Comparison of ENCODE assay signal across 10 mouse cellular contexts in genomic region chr6:86586070-86586469, GRCm38 (mm10). TPM values are rescaled to one million over a fixed set of nuclear protein-coding genes. Genes with fewer than 3 reads are reported as not detected.
DNase-seq lines count a peak whose midpoint lies in the region; ATAC-seq and TF ChIP-seq lines count a peak whose summit lies in the region.
"Had no signal": no experiment of that assay in that cellular context is flagged by ENCODE, and none has a peak within 500 bp of the region (broad histone marks: within the 10 kb centered on the region; RNA-seq: fewer than 3 reads in every experiment).

No protein-coding gene starts in this region.

- no peak for ATAC-seq in lung, embryonic 15.5 days (ENCODE audit: borderline replicate concordance, extremely low read depth, low FRiP score, low TSS enrichment)
- ATAC-seq in limb, embryonic 14.5 days (ENCODE audit: low FRiP score, low read depth) = no peak
- no peak for ATAC-seq in stomach, embryonic 15.5 days (ENCODE audit: insufficient read depth, low FRiP score, low read depth)

- no peak for DNase-seq in heart, adult 2 months
- DNase-seq in heart, postnatal 25 days (ENCODE audit: low spot score) = no peak
- no peak for DNase-seq in lung, postnatal 4 days
- no peak for DNase-seq in limb, embryonic 14.5 days (ENCODE audit: low spot score)
- DNase-seq in frontal cortex, adult 2 months (ENCODE audit: extremely low spot score in 1 of 2, low spot score in 1 of 2) = no peak
- DNase-seq: kidney, adult 18-20 months had no signal

- TF ChIP-seq POLR2A in heart, adult 2 months (IDR thresholded peaks at IDR 0.05; ENCODE audit: insufficient read depth, low read depth, low read length) = no peak
- TF ChIP-seq POLR2A in limb, embryonic 14.5 days (IDR thresholded peaks at IDR 0.05; ENCODE audit: borderline replicate concordance, extremely low read depth, insufficient read depth, insufficient read length) = no peak

- TF ChIP-seq CTCF in heart, adult 2 months (IDR thresholded peaks at IDR 0.05) = no peak

- intact Hi-C loops in heart, adult 2 months (cut with DNase I) = loop anchor here (5.0 kb wide), 2 partner anchors 81 to 109 kb away; partner anchors contain the start of gene Mxd1
- intact Hi-C loops in heart, postnatal 25 days (cut with DNase I) = loop anchor here (5.0 kb wide), 1 partner anchor 51 kb away; no protein-coding TSS in a partner anchor

- no peaks in the 10 kb centered on the region for H3K36me3 ChIP-seq in heart, adult 2 months (ENCODE audit: control insufficient read depth, insufficient read depth, low read length)
- H3K36me3 ChIP-seq in lung, embryonic 15.5 days = no peaks in the 10 kb centered on the region
- H3K36me3 ChIP-seq in limb, embryonic 14.5 days (ENCODE audit: control insufficient read depth, insufficient read depth, low read length) = no peaks in the 10 kb centered on the region
- no peaks in the 10 kb centered on the region for H3K36me3 ChIP-seq in stomach, embryonic 15.5 days
- H3K36me3 ChIP-seq: liver, embryonic 15.5 days had no signal

- H3K9me3 ChIP-seq in lung, embryonic 15.5 days = no peaks in the 10 kb centered on the region
- no peaks in the 10 kb centered on the region for H3K9me3 ChIP-seq in limb, embryonic 14.5 days (ENCODE audit: control insufficient read depth, low read length)
- H3K9me3 ChIP-seq in stomach, embryonic 15.5 days = no peaks in the 10 kb centered on the region
- H3K9me3 ChIP-seq: liver, embryonic 15.5 days had no signal

- H3K9ac ChIP-seq in heart, adult 2 months (ENCODE audit: low read depth, low read length) = no peak overlapping the region
- no peak overlapping the region for H3K9ac ChIP-seq in lung, embryonic 15.5 days
- H3K9ac ChIP-seq in limb, embryonic 14.5 days (ENCODE audit: low read depth, low read length, severe bottlenecking) = no peak overlapping the region
- H3K9ac ChIP-seq in stomach, embryonic 15.5 days = no peak overlapping the region
- H3K9ac ChIP-seq: liver, embryonic 15.5 days had no signal

- H3K27ac ChIP-seq in heart, adult 2 months = peak overlapping the region; percentile 92; the same call in 1 of the 2 replicates
- H3K27ac ChIP-seq in lung, embryonic 15.5 days = peak overlapping the region; percentile 94; the same call in 1 of the 2 replicates
- peak overlapping the region; percentile 80 for H3K27ac ChIP-seq in limb, embryonic 14.5 days (replicated peaks; ENCODE audit: low read depth, low read length)
- H3K27ac ChIP-seq in stomach, embryonic 15.5 days = peak overlapping the region; percentile 91; the same call in 1 of the 2 replicates

- H3K4me2 ChIP-seq in lung, embryonic 15.5 days = no peak overlapping the region
- H3K4me2 ChIP-seq in limb, embryonic 14.5 days (replicated peaks; ENCODE audit: low read depth, low read length, severe bottlenecking) = no peak overlapping the region
- H3K4me2 ChIP-seq in stomach, embryonic 15.5 days = no peak overlapping the region

- no peaks in the 10 kb centered on the region for H3K27me3 ChIP-seq in heart, adult 2 months (ENCODE audit: control insufficient read depth, insufficient read depth, low read length)
- H3K27me3 ChIP-seq in lung, embryonic 15.5 days = no peaks in the 10 kb centered on the region
- no peaks in the 10 kb centered on the region for H3K27me3 ChIP-seq in limb, embryonic 14.5 days (ENCODE audit: control insufficient read depth, insufficient read depth, low read length)
- H3K27me3 ChIP-seq in stomach, embryonic 15.5 days (replicated peaks) = no peaks in the 10 kb centered on the region

- peaks cover 13% of the 10 kb centered on the region for H3K4me1 ChIP-seq in heart, adult 2 months (ENCODE audit: control insufficient read depth, insufficient read depth, low read length)
- H3K4me1 ChIP-seq in lung, embryonic 15.5 days = peaks cover 24% of the 10 kb centered on the region
- H3K4me1 ChIP-seq in limb, embryonic 14.5 days (ENCODE audit: control insufficient read depth, insufficient read depth, low read length) = peaks cover 21% of the 10 kb centered on the region
- peaks cover 19% of the 10 kb centered on the region for H3K4me1 ChIP-seq in stomach, embryonic 15.5 days

- no peak overlapping the region for H3K4me3 ChIP-seq in heart, adult 2 months
- H3K4me3 ChIP-seq in lung, embryonic 15.5 days = no peak overlapping the region
- H3K4me3 ChIP-seq in limb, embryonic 14.5 days (replicated peaks; ENCODE audit: low read length) = no peak overlapping the region
- no peak overlapping the region for H3K4me3 ChIP-seq in stomach, embryonic 15.5 days (replicated peaks)

- no peak for TF ChIP-seq EP300 in heart, adult 2 months (IDR thresholded peaks at IDR 0.05; ENCODE audit: insufficient read depth, low read depth, low read length)

- no peaks in the 10 kb centered on the region for H3K79me2 ChIP-seq in heart, adult 2 months (replicated peaks; ENCODE audit: control insufficient read depth, insufficient read depth, low read length)

- WGBS in heart, adult 2 months = 56% methylated on average over 5 of the region's 5 CpGs
- 54% methylated on average over 5 of the region's 5 CpGs for WGBS in lung, embryonic 15.5 days
- WGBS in limb, embryonic 14.5 days = 64% methylated on average over 5 of the region's 5 CpGs
- 59% methylated on average over 5 of the region's 5 CpGs for WGBS in stomach, embryonic 15.5 days

RNA-seq across cellular contexts. Expression of gene Asprv1, which starts 41.9 kb away (rescaled TPM):
- under 1 TPM in 1 of 2 experiments, not detected in 1; 0.31 TPM for total RNA-seq in heart, adult 2 months (2021)
- 0.09 and 0.21 TPM in 2 replicates for polyA plus RNA-seq in heart, adult 2 months (2012; rRNA removed)
- total RNA-seq in heart, postnatal 25 days (2021) = under 1 TPM in 1 of 2 experiments, not detected in 1; 0.16 TPM
- polyA plus RNA-seq in lung, embryonic 15.5 days (2015; fragmentation: Nextera tagmentation; extraction: Ambion mirVana) = 1.0 TPM in 2 replicates
- polyA plus RNA-seq in limb, embryonic 14.5 days (2012; rRNA removed) = 19.9 and 34.8 TPM in 2 replicates
- 66.2 and 100.0 TPM in 2 replicates for polyA plus RNA-seq in limb, embryonic 14.5 days (2014; fragmentation: Nextera tagmentation; extraction: Ambion mirVana)
- 30.9 and 104 TPM in 2 replicates for polyA plus RNA-seq in stomach, embryonic 15.5 days (2015; fragmentation: Nextera tagmentation; extraction: Ambion mirVana)
- polyA plus RNA-seq in frontal cortex, adult 2 months (2012; rRNA removed) = 2.9 and 3.4 TPM in 2 replicates
- total RNA-seq: megakaryocyte-erythroid progenitor cell, adult 5-6 weeks had no signal

RNA-seq across cellular contexts. Expression of gene Pcbp1, which starts 59.9 kb away (rescaled TPM):
- total RNA-seq in heart, adult 2 months (2021) = 100 to 1,000 TPM; 155 to 164 TPM
- 72.9 and 85.8 TPM in 2 replicates for polyA plus RNA-seq in heart, adult 2 months (2012; rRNA removed)
- 100 to 1,000 TPM; 153 to 166 TPM for total RNA-seq in heart, postnatal 25 days (2021)
- 554 and 556 TPM in 2 replicates for polyA plus RNA-seq in lung, embryonic 15.5 days (2015; fragmentation: Nextera tagmentation; extraction: Ambion mirVana)
- 333 and 395 TPM in 2 replicates for polyA plus RNA-seq in limb, embryonic 14.5 days (2012; rRNA removed)
- 445 and 455 TPM in 2 replicates for polyA plus RNA-seq in limb, embryonic 14.5 days (2014; fragmentation: Nextera tagmentation; extraction: Ambion mirVana)
- polyA plus RNA-seq in stomach, embryonic 15.5 days (2015; fragmentation: Nextera tagmentation; extraction: Ambion mirVana) = 518 and 529 TPM in 2 replicates
- 169 and 180 TPM in 2 replicates for polyA plus RNA-seq in frontal cortex, adult 2 months (2012; rRNA removed)
